Mouse (Mus musculus) layer of hippocampus, postnatal 25 days (tissue): ENCODE data around the gene Gm10226. TPM values are rescaled to one million over a fixed set of nuclear protein-coding genes. Genes with fewer than 3 reads are reported as not detected.

Experiments used
- total RNA-seq, 2 experiments: library from RNA; stranded (reverse); gene quantifications; 2 replicates each; pipeline ENCODE4 v1.2.3; 2021

The Gm10226 gene
- total RNA-seq, 2 experiments from 2014 or later, result 6.5 to 10.0 TPM

Other genes starting within 250 kb of the Gm10226 start
- 1 to 10 TPM; 3.5 to 3.9 TPM for gene Zfp51, start 241.5 kb upstream of the Gm10226 start, total RNA-seq
- gene Zfp53, start 202.9 kb upstream of the Gm10226 start, total RNA-seq, result 1 to 10 TPM; 4.2 TPM
- gene Zfp52, start 156.3 kb upstream of the Gm10226 start, total RNA-seq, result 1 to 10 TPM; 6.0 to 6.7 TPM
- gene Zfp948, start 124.9 kb upstream of the Gm10226 start, total RNA-seq, result 10 to 100 TPM; 11.8 to 13.0 TPM
- 1 to 10 TPM; 8.9 to 9.8 TPM for gene Zfp983, start 41.2 kb upstream of the Gm10226 start, total RNA-seq
- 1 to 10 TPM; 7.1 to 7.8 TPM for gene Zfp760, start 15.9 kb downstream of the Gm10226 start, total RNA-seq
- 1 to 10 TPM; 3.9 TPM for gene Zfp229, start 38.9 kb downstream of the Gm10226 start, total RNA-seq
- under 1 TPM; 0.71 to 0.82 TPM for gene Zfp820, start 153.9 kb downstream of the Gm10226 start, total RNA-seq
- 1 to 10 TPM; 3.4 to 4.7 TPM for gene Zfp995, start 218.1 kb downstream of the Gm10226 start, total RNA-seq